Mouse (Mus musculus) limb, embryonic 15.5 days (tissue): ENCODE data around the gene Cd28. TPM values are rescaled to one million over a fixed set of nuclear protein-coding genes. Genes with fewer than 3 reads are reported as not detected.

Source experiments
- ATAC-seq: fragments of 200-750 bp; cut with Nextera tagmentation; 2 replicates; pipeline ENCODE4 v1.8.0; 2017; ENCODE audit warnings: low read depth, moderate TSS enrichment; ENCODE audit not compliant: insufficient number of reproducible peaks, low FRiP score, low TSS enrichment
- H3K27ac ChIP-seq: fragments of 300-500 bp; sonication (generic); 2 replicates; pipeline ENCODE4 v1.5.1; 2015; ENCODE audit warnings: moderate library complexity, mild to moderate bottlenecking, inconsistent platforms
- H3K27me3 ChIP-seq: fragments of 300-500 bp; sonication (generic); 2 replicates; pipeline ENCODE4 v1.6.1; 2015; ENCODE audit warnings: inconsistent platforms
- H3K36me3 ChIP-seq: fragments of 300-500 bp; sonication (generic); 2 replicates; pipeline ENCODE4 v1.6.1; 2015; ENCODE audit warnings: inconsistent platforms
- H3K4me1 ChIP-seq: fragments of 300-500 bp; sonication (generic); 2 replicates; pipeline ENCODE4 v1.6.1; 2015; ENCODE audit warnings: inconsistent platforms
- H3K4me2 ChIP-seq: fragments of 300-500 bp; sonication (generic); 2 replicates; pipeline ENCODE4 v1.6.1; 2015; ENCODE audit warnings: mild to moderate bottlenecking, inconsistent platforms
- H3K4me3 ChIP-seq: fragments of 300-500 bp; sonication (generic); 2 replicates; pipeline ENCODE4 v1.5.1; 2015; ENCODE audit warnings: mild to moderate bottlenecking, inconsistent platforms
- H3K9ac ChIP-seq: fragments of 300-500 bp; sonication (generic); 2 replicates; pipeline ENCODE4 v1.6.1; 2015; ENCODE audit warnings: inconsistent platforms
- H3K9me3 ChIP-seq: fragments of 300-500 bp; sonication (generic); 2 replicates; pipeline ENCODE4 v1.6.1; 2016; ENCODE audit warnings: inconsistent platforms
- WGBS: fragments of 180-500 bp; shearing (Covaris S2); methylation state at CpG from one replicate; pipeline ENCODE4 v1.1.7; 2015; 5-methylcytosine and 5-hydroxymethylcytosine counted together
- polyA plus RNA-seq: library from polyadenylated mRNA; unstranded; fragments of >200 nt; fragmentation: Nextera tagmentation; extraction: Ambion mirVana; gene quantifications from 2 replicates; pipeline ENCODE4 v1.2.1, GENCODE M21; 2015

The Cd28 gene
- polyA plus RNA-seq, result 0.46 and 0.54 TPM in 2 replicates

- H3K4me3 ChIP-seq, result no peak within 1 kb of the TSS
- no peak within 1 kb of the TSS for H3K4me2 ChIP-seq
- no peaks in the 10 kb centered on the region for H3K9me3 ChIP-seq
- H3K9ac ChIP-seq, result no peak within 1 kb of the TSS
- H3K4me1 ChIP-seq, result peaks cover 7% of the 10 kb centered on the region; the same call in 1 of the 2 replicates
- WGBS, result 82% methylated on average over 5 of the region's 5 CpGs
- H3K36me3 ChIP-seq, result no peaks in the 10 kb centered on the region
- no peaks in the 10 kb centered on the region for H3K27me3 ChIP-seq
- no peak for ATAC-seq
- H3K27ac ChIP-seq, result peak within 1 kb of the TSS; percentile 63
Observed at GRCm38 (mm10) chr1:60716567-60716966, at the start of gene Cd28. Gene Cd28 (plus strand): TSS chr1:60716800.

GRCm38 (mm10) chr1:60667873-60668616, 48.6 kb upstream of the Cd28 start:
- Histone ChIP-seq H3K4me2 (peak overlapping the region; percentile 32), H3K36me3 (no peaks in the 10 kb centered on the region), H3K9ac (no peak overlapping the region), H3K27ac (peak overlapping the region; percentile 52), H3K27me3 (no peaks in the 10 kb centered on the region), H3K4me3 (peak overlapping the region; percentile 21), H3K9me3 (no peaks in the 10 kb centered on the region), H3K4me1 (peaks cover 11% of the 10 kb centered on the region)
- 25% methylated on average over 17 of the region's 17 CpGs for WGBS
- no peak for ATAC-seq

GRCm38 (mm10) chr1:60669048-60669447, 47.6 kb upstream of the Cd28 start:
- Histone ChIP-seq H3K36me3 (no peaks in the 10 kb centered on the region), H3K27me3 (no peaks in the 10 kb centered on the region), H3K27ac (peak overlapping the region; percentile 38; the same call in 1 of the 2 replicates), H3K9ac (no peak overlapping the region), H3K9me3 (no peaks in the 10 kb centered on the region), H3K4me3 (no peak overlapping the region), H3K4me2 (no peak overlapping the region), H3K4me1 (peaks cover 11% of the 10 kb centered on the region)
- ATAC-seq, result no peak
- 49% methylated on average over 9 of the region's 9 CpGs for WGBS

- H3K4me2 ChIP-seq, result no peak overlapping the region
- ATAC-seq, result no peak
- H3K36me3 ChIP-seq, result no peaks in the 10 kb centered on the region
- H3K4me3 ChIP-seq, result no peak overlapping the region
- WGBS, result 94% methylated on average over 2 of the region's 2 CpGs
- H3K27me3 ChIP-seq, result no peaks in the 10 kb centered on the region
- H3K4me1 ChIP-seq, result peaks cover 11% of the 10 kb centered on the region
- no peaks in the 10 kb centered on the region for H3K9me3 ChIP-seq
- H3K9ac ChIP-seq, result no peak overlapping the region
- H3K27ac ChIP-seq, result no peak overlapping the region
Observed at GRCm38 (mm10) chr1:60669664-60670063, 46.9 kb upstream of the Cd28 start.

- ATAC-seq, result no peak
- 79% methylated on average over 5 of the region's 5 CpGs for WGBS
- H3K9ac ChIP-seq, result no peak overlapping the region
Observed at GRCm38 (mm10) chr1:60670172-60670571, 46.4 kb upstream of the Cd28 start.

GRCm38 (mm10) chr1:60683766-60684165, 32.8 kb upstream of the Cd28 start:
- Histone ChIP-seq H3K27ac (no peak overlapping the region), H3K9me3 (no peaks in the 10 kb centered on the region), H3K4me3 (no peak overlapping the region), H3K9ac (no peak overlapping the region), H3K36me3 (no peaks in the 10 kb centered on the region), H3K4me2 (no peak overlapping the region), H3K27me3 (no peaks in the 10 kb centered on the region), H3K4me1 (no peaks in the 10 kb centered on the region)
- 79% methylated on average over 4 of the region's 4 CpGs for WGBS
- no peak for ATAC-seq

More at GRCm38 (mm10) chr1:60670172-60670571, 46.4 kb upstream of the Cd28 start:
- no peak overlapping the region for H3K4me2 ChIP-seq
- no peak overlapping the region for H3K4me3 ChIP-seq
- no peaks in the 10 kb centered on the region for H3K27me3 ChIP-seq
- no peak overlapping the region for H3K27ac ChIP-seq
- H3K9me3 ChIP-seq, result no peaks in the 10 kb centered on the region
- no peaks in the 10 kb centered on the region for H3K36me3 ChIP-seq
- peaks cover 11% of the 10 kb centered on the region for H3K4me1 ChIP-seq

GRCm38 (mm10) chr1:60696115-60696895, 20.3 kb upstream of the Cd28 start:
- H3K4me1 ChIP-seq, result no peaks in the 10 kb centered on the region
- 57% methylated on average over 3 of the region's 3 CpGs for WGBS
- ATAC-seq, result no peak
- no peaks in the 10 kb centered on the region for H3K27me3 ChIP-seq
- H3K4me3 ChIP-seq, result no peak overlapping the region
- no peak overlapping the region for H3K27ac ChIP-seq
- no peak overlapping the region for H3K4me2 ChIP-seq
- H3K36me3 ChIP-seq, result no peaks in the 10 kb centered on the region
- H3K9ac ChIP-seq, result no peak overlapping the region
- H3K9me3 ChIP-seq, result no peaks in the 10 kb centered on the region

GRCm38 (mm10) chr1:60702641-60703040, 14.0 kb upstream of the Cd28 start:
- no peak overlapping the region for H3K4me3 ChIP-seq
- H3K36me3 ChIP-seq, result no peaks in the 10 kb centered on the region
- ATAC-seq, result no peak
- 0 out of 2 replicates have a peak overlapping the region, but pooled peaks have one; percentile 9 for H3K27ac ChIP-seq
- 35% methylated on average over 2 of the region's 2 CpGs for WGBS
- H3K4me2 ChIP-seq, result no peak overlapping the region
- no peaks in the 10 kb centered on the region for H3K9me3 ChIP-seq
- H3K27me3 ChIP-seq, result no peaks in the 10 kb centered on the region
- H3K9ac ChIP-seq, result no peak overlapping the region
- peaks cover 2% of the 10 kb centered on the region; the same call in 1 of the 2 replicates for H3K4me1 ChIP-seq

GRCm38 (mm10) chr1:60713238-60713637, 3.4 kb upstream of the Cd28 start:
- no peak overlapping the region for H3K4me2 ChIP-seq
- 85% methylated on average over 3 of the region's 3 CpGs for WGBS
- no peaks in the 10 kb centered on the region for H3K27me3 ChIP-seq
- no peak for ATAC-seq
- no peaks in the 10 kb centered on the region for H3K36me3 ChIP-seq
- no peak overlapping the region for H3K9ac ChIP-seq
- H3K4me3 ChIP-seq, result no peak overlapping the region
- H3K27ac ChIP-seq, result no peak overlapping the region
- peaks cover 7% of the 10 kb centered on the region; the same call in 1 of the 2 replicates for H3K4me1 ChIP-seq
- H3K9me3 ChIP-seq, result no peaks in the 10 kb centered on the region

- Histone ChIP-seq H3K9ac (no peak overlapping the region), H3K36me3 (no peaks in the 10 kb centered on the region), H3K27me3 (no peaks in the 10 kb centered on the region), H3K4me3 (no peak overlapping the region), H3K9me3 (no peaks in the 10 kb centered on the region), H3K27ac (peak overlapping the region; percentile 63), H3K4me2 (no peak overlapping the region), H3K4me1 (peaks cover 7% of the 10 kb centered on the region; the same call in 1 of the 2 replicates)
- WGBS, result 25% methylated on average over 8 of the region's 8 CpGs
- ATAC-seq, result peak; percentile 67; the same call in 1 of the 2 replicates
Observed at GRCm38 (mm10) chr1:60715651-60716196, 876 bp upstream of the Cd28 start.

- 54% methylated on average over 4 of the region's 4 CpGs for WGBS
- 0 out of 2 replicates have a peak overlapping the region, but pooled peaks have one; percentile 0 for H3K27ac ChIP-seq
- H3K9me3 ChIP-seq, result no peaks in the 10 kb centered on the region
- no peaks in the 10 kb centered on the region for H3K27me3 ChIP-seq
- H3K4me1 ChIP-seq, result peaks cover 7% of the 10 kb centered on the region; the same call in 1 of the 2 replicates
- H3K4me2 ChIP-seq, result no peak overlapping the region
- no peaks in the 10 kb centered on the region for H3K36me3 ChIP-seq
- no peak overlapping the region for H3K4me3 ChIP-seq
- ATAC-seq, result peak; percentile 50; the same call in 1 of the 2 replicates
- H3K9ac ChIP-seq, result no peak overlapping the region
Observed at GRCm38 (mm10) chr1:60718580-60718979, 2.0 kb downstream of the Cd28 start.
